Mouse (Mus musculus) liver, embryonic 12.5 days (tissue): ENCODE data around the gene Baiap3. TPM values are rescaled to one million over a fixed set of nuclear protein-coding genes. Genes with fewer than 3 reads are reported as not detected.
A peak's percentile ranks its signal among the peaks of the same experiment; 100 is the strongest.

Experiments used
- ATAC-seq: fragments of 200-750 bp; cut with Nextera tagmentation; 2 replicates; pipeline ENCODE4 v1.8.0; 2017; ENCODE audit warnings: moderate number of reproducible peaks, mild to moderate bottlenecking, moderate library complexity
- H3K27ac ChIP-seq: fragments of 300-500 bp; sonication (generic); 2 replicates; pipeline ENCODE4 v1.5.1; 2016; ENCODE audit warnings: mild to moderate bottlenecking
- H3K27me3 ChIP-seq: fragments of 300-500 bp; sonication (generic); replicated peaks from 2 replicates; pipeline ENCODE4 v1.6.1; 2016; ENCODE audit warnings: mild to moderate bottlenecking, moderate library complexity
- H3K36me3 ChIP-seq: fragments of 300-500 bp; sonication (generic); 2 replicates; pipeline ENCODE4 v1.6.1; 2016; ENCODE audit warnings: mild to moderate bottlenecking, moderate library complexity
- H3K4me1 ChIP-seq: fragments of 300-500 bp; sonication (generic); 2 replicates; pipeline ENCODE4 v1.6.1; 2016
- H3K4me2 ChIP-seq: fragments of 300-500 bp; sonication (generic); 2 replicates; pipeline ENCODE4 v1.6.1; 2016; ENCODE audit warnings: mild to moderate bottlenecking, moderate library complexity
- H3K4me3 ChIP-seq: fragments of 300-500 bp; sonication (generic); 2 replicates; pipeline ENCODE4 v1.5.1; 2016; ENCODE audit warnings: mild to moderate bottlenecking, moderate library complexity
- H3K9ac ChIP-seq: fragments of 300-500 bp; sonication (generic); 2 replicates; pipeline ENCODE4 v1.6.1; 2016; ENCODE audit warnings: mild to moderate bottlenecking, moderate library complexity
- H3K9me3 ChIP-seq: fragments of 300-500 bp; sonication (generic); replicated peaks from 2 replicates; pipeline ENCODE4 v1.6.1; 2016; ENCODE audit warnings: mild to moderate bottlenecking, moderate library complexity
- WGBS: fragments of 180-500 bp; shearing (Covaris S2); methylation state at CpG from one replicate; pipeline ENCODE4 v1.1.7; 2016; ENCODE audit not compliant: insufficient replicate concordance; 5-methylcytosine and 5-hydroxymethylcytosine counted together
- polyA plus RNA-seq: library from polyadenylated mRNA; unstranded; fragments of >200 nt; fragmentation: Nextera tagmentation; extraction: Ambion mirVana; gene quantifications from 2 replicates; pipeline ENCODE4 v1.2.1, GENCODE M21; 2016

Baiap3 gene
- 0.30 and 0.44 TPM in 2 replicates for polyA plus RNA-seq

DNA sequence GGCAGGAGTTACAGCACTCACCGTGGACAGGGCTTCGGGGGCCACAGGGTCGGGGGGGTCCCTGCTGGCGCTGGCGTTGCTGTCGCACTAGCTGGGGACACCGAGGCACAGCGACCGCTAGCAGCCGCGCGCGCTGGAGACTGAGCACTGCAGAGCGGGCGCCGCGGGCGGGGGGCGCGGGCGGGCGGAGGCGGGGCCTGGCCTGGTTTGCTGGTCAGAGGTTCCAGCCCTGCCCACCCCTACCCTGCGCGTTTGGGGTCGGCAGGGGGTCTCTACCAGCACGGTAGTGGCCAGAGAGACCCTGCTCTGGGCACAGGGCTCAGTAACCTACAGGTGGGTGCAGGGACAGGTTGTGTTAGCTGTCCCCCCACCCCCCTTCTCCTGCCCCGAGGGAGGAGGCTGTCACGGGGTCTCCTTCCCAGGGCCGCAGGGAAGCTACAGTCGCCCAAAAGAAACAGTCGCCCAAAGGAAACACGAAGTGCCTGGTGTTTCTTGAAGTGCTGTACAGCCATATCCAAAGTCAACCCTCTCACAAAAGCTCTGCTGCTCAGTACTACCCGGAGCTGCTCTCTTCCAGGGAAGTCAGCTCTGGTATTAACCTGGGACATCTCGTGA is at the start of gene Baiap3:
Baiap3 (minus strand) TSS at position 225 of the 615 bp plus-strand sequence.
- Histone ChIP-seq H3K27ac (no peak within 1 kb of the TSS), H3K9me3 (no peaks in the 10 kb centered on the region), H3K36me3 (peaks cover 20% of the 10 kb centered on the region), H3K9ac (peak within 1 kb of the TSS; percentile 28), H3K4me2 (peak within 1 kb of the TSS; percentile 65), H3K4me1 (peaks cover 12% of the 10 kb centered on the region), H3K4me3 (peak within 1 kb of the TSS; percentile 42), H3K27me3 (peaks cover 69% of the 10 kb centered on the region)
- ATAC-seq = peak; percentile 28; the same call in 1 of the 2 replicates
- WGBS = 4% methylated on average over 34 of the region's 35 CpGs

DNA sequence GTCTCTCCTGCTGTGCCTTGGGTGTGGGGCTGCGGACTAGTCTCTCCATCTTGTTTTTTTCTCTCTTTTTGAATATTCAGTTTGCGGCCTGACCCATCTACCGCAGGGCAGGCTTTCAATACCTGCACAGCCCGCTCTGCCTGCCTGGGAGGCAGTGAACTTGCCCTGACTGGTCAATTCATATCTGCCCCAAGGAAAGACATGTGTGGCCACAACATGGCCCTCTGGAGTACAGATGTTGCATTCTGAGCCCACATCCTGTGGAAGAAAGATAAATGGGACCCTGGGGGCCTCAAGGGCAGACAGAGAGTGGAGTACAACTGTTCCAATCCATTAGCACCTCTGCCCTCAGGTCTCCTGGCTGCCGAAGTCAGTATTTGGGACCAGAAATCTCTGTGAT is 41.9 kb upstream of the Baiap3 start, which contains the start of gene Prss34:
Prss34 (plus strand) TSS at position 301 of the 400 bp plus-strand sequence.
- H3K27me3 ChIP-seq = peaks cover 33% of the 10 kb centered on the region
- no peak within 1 kb of the TSS for H3K4me2 ChIP-seq
- no peak for ATAC-seq
- no peaks in the 10 kb centered on the region for H3K4me1 ChIP-seq
- no peaks in the 10 kb centered on the region for H3K36me3 ChIP-seq
- no peak within 1 kb of the TSS for H3K27ac ChIP-seq
- H3K9me3 ChIP-seq = no peaks in the 10 kb centered on the region
- no peak within 1 kb of the TSS for H3K9ac ChIP-seq
- H3K4me3 ChIP-seq = no peak within 1 kb of the TSS
- 60% methylated on average over 5 of the region's 5 CpGs for WGBS

DNA sequence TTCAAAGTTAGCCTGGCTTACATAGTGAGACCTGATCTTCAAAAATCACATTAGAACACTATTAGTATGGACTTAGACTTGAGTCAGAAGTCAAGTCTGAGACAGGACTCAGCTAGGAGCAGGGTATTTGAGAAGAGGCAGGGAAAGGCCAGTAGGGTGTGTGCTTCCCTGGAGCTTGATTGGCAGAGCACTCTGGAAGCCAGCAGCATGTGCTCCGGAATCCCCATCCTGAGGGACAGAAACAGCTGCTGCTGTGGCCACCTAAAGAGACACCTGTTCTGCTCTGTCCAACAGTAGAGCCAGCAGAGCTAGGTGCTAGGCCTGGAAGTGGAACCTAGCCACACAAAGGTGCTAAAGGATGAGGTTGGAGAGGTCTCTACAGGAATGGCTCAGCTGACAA is 37.9 kb upstream of the Baiap3 start:
- WGBS = 53% methylated on average over 1 of the region's 1 CpGs
- no peak overlapping the region for H3K4me3 ChIP-seq
- ATAC-seq = no peak
- H3K4me2 ChIP-seq = no peak overlapping the region
- H3K27ac ChIP-seq = no peak overlapping the region
- H3K9ac ChIP-seq = no peak overlapping the region
- no peaks in the 10 kb centered on the region for H3K36me3 ChIP-seq
- H3K9me3 ChIP-seq = no peaks in the 10 kb centered on the region
- peaks cover 29% of the 10 kb centered on the region for H3K27me3 ChIP-seq
- H3K4me1 ChIP-seq = no peaks in the 10 kb centered on the region

DNA sequence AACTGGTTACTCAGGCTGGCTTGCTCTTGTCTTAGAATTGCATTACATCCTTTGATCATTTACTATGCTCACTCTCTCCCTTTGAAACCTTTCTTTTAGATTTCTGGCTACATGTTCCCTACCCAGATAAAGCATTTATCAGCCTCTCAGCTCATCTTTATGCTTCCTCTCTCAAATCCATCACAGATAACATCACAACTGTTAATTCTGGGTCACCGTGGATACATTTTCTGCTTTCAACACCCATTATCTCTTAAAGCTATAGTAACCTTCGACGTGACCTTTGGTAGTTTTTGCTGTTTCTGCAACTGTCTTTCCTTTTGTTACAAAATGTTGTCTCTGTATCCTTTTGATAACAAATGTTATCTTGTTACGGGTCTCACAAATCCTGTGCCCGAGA is 37.3 kb upstream of the Baiap3 start:
- no peak overlapping the region for H3K4me2 ChIP-seq
- no peak overlapping the region for H3K4me3 ChIP-seq
- no peak overlapping the region for H3K9ac ChIP-seq
- H3K27me3 ChIP-seq = peaks cover 23% of the 10 kb centered on the region
- no peak for ATAC-seq
- no peaks in the 10 kb centered on the region for H3K9me3 ChIP-seq
- no peaks in the 10 kb centered on the region for H3K4me1 ChIP-seq
- H3K36me3 ChIP-seq = no peaks in the 10 kb centered on the region
- WGBS = 18% methylated on average over 5 of the region's 5 CpGs
- H3K27ac ChIP-seq = no peak overlapping the region

DNA sequence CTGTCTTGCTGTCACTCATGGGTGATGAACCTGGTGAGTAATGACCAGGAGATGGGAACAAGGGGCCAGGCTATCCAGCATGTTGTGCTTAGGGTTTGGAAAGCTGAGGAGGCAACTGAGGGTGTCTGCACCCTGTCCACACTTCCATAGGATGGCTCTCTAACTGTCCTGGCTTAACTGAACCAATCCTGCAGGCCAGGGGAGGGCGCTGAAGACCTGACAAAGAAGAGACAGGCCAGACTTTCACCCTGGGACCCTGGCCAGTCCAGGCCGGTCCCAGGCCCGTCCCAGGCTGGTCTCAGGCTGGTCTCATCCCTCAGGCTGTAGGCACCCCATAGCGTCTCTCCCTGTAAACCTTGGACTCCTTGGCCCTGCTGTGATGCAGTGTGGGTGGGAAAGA is 34.2 kb upstream of the Baiap3 start:
- no peak overlapping the region for H3K4me3 ChIP-seq
- no peaks in the 10 kb centered on the region for H3K4me1 ChIP-seq
- no peak for ATAC-seq
- no peak overlapping the region for H3K27ac ChIP-seq
- peaks cover 9% of the 10 kb centered on the region for H3K27me3 ChIP-seq
- no peaks in the 10 kb centered on the region for H3K36me3 ChIP-seq
- H3K9me3 ChIP-seq = no peaks in the 10 kb centered on the region
- no peak overlapping the region for H3K4me2 ChIP-seq
- no peak overlapping the region for H3K9ac ChIP-seq
- WGBS = 24% methylated on average over 4 of the region's 4 CpGs

DNA sequence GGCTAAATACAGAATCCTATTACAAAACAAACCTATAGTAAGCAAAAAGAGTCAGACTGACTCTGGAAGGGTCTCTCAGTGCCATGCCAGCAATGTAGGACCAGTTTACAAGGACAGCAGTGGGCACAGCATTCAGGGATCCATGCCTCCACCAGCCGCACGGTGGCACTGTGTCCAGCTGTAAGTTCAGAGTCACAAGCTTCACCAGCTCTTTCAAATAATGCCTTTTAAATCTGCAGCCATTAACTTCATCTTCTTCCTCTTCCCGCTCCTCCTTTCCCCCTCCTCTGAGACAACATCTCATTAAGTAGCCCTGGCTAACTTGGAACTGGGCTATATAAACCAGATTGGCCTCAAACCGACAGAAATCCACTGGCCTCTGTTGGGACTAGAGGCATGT is 32.7 kb upstream of the Baiap3 start:
- H3K27ac ChIP-seq = no peak overlapping the region
- H3K4me2 ChIP-seq = no peak overlapping the region
- no peaks in the 10 kb centered on the region for H3K9me3 ChIP-seq
- H3K4me1 ChIP-seq = no peaks in the 10 kb centered on the region
- H3K4me3 ChIP-seq = no peak overlapping the region
- no peaks in the 10 kb centered on the region for H3K36me3 ChIP-seq
- no peak overlapping the region for H3K9ac ChIP-seq
- no peak for ATAC-seq
- WGBS = 26% methylated on average over 4 of the region's 4 CpGs
- peaks cover 9% of the 10 kb centered on the region for H3K27me3 ChIP-seq

DNA sequence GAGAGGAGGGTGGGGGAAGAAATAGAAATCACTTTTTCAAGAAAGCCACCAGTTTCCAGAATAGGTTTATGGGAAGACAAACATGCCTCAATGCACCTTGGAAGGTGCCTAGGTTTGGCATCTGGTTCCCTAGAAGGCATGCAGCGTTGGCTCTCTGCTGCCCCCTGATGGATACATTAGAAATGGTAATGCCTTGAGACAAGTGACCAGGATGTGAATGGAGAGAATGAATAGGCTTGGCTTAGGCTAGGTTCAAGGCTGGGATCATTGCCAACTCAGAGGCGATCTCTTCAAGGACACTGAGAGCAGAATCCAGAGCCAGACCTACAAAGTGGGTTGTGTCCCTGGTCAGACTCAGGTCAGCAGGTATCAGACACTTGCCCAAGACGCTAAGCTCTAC is 28.9 kb upstream of the Baiap3 start:
- Histone ChIP-seq H3K4me3 (no peak overlapping the region), H3K27me3 (no peaks in the 10 kb centered on the region; the same call in 1 of the 2 replicates), H3K9ac (no peak overlapping the region), H3K27ac (no peak overlapping the region), H3K4me1 (peaks cover 10% of the 10 kb centered on the region), H3K36me3 (no peaks in the 10 kb centered on the region), H3K9me3 (no peaks in the 10 kb centered on the region), H3K4me2 (no peak overlapping the region)
- ATAC-seq = 0 out of 2 replicates have a peak, but pooled peaks have one; percentile 35
- 25% methylated on average over 3 of the region's 3 CpGs for WGBS

DNA sequence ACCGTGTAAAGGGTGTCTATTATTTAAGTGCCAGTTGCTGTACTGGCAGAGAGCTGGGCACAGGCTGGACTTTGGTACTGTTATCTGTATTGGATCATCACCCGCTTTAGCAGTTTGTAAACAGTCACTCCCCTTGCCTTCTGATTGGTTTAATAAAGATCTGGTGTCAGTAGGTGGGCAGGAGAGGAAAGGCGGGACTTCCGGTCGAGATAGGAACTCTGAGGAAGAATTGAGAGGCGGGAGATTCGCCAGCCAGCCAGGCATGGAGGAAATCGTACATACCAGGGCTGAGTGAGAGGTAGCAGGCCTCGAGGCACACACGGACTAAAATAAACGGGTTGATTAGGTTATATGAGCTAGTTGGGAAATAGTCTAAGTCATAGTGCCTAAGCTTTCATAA is 26.0 kb upstream of the Baiap3 start:
- H3K36me3 ChIP-seq = no peaks in the 10 kb centered on the region
- H3K27me3 ChIP-seq = peaks cover 7% of the 10 kb centered on the region
- H3K27ac ChIP-seq = peak overlapping the region; percentile 50
- peak; percentile 77 for ATAC-seq
- H3K4me3 ChIP-seq = peak overlapping the region; percentile 17; the same call in 1 of the 2 replicates
- H3K4me2 ChIP-seq = peak overlapping the region; percentile 54
- peaks cover 10% of the 10 kb centered on the region for H3K4me1 ChIP-seq
- WGBS = 16% methylated on average over 11 of the region's 11 CpGs
- H3K9ac ChIP-seq = no peak overlapping the region
- H3K9me3 ChIP-seq = no peaks in the 10 kb centered on the region

DNA sequence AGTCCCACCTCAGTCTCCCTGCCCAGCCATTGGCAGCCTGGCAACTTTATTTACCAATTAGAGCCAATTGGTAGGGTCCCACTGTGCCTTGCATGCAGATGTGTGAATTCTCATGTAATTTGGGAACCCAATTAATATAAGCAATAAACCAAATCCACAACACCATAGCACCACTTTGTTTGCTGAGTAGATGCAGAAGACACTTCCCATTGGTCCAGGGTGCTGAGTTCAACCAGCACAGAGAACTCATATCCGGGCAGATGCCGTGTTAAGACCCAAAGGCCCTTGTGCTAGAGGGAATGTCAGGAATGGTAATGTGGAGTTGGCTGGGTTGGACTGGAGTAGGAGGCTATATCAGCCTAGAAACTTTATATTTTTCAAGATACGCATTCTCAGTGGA is 19.7 kb upstream of the Baiap3 start:
- Histone ChIP-seq H3K4me2 (no peak overlapping the region), H3K4me1 (peaks cover 31% of the 10 kb centered on the region), H3K9me3 (no peaks in the 10 kb centered on the region), H3K27ac (no peak overlapping the region), H3K36me3 (peaks cover 13% of the 10 kb centered on the region), H3K9ac (no peak overlapping the region), H3K4me3 (no peak overlapping the region), H3K27me3 (peaks cover 7% of the 10 kb centered on the region)
- no peak for ATAC-seq
- 86% methylated on average over 3 of the region's 3 CpGs for WGBS

DNA sequence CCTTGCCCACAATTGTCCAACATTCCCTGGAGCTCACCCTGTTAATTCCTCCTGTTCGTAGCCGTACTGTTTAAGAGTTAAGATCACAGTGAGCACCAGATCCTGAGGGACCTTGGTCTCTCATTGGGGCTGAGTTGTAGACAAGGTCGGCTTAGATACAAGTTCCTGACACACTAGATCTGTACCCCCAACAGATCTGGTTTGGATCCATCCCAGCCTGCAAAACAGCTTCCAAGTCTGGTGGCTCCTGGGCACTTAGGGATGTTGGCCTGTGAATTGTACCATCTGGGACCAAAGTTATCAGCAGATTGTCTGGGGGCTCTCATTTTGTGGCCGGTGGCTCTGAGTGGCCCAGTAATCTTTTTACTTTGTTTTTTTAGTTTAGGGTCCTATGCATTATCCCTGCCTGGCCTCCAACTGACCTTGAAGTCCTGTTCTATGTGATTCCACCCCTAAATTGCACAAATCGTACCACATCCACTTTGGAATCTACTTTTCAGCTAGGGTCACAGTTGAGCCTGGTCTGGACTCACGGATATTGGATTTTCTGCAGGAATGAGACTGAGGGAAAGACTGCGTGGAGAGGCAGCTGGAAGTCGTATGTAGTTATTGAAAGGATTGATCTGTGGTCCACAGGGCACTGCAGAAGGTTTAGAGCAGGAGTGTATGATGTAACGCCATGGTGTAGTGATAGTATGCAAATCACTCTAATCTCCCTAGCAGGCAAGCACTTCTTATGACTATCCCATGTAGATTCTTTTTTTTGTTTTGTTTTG is 18.6 kb upstream of the Baiap3 start, which contains the start of gene Ube2i:
Ube2i (minus strand) TSS at position 52 of the 776 bp plus-strand sequence.
- peak within 1 kb of the TSS; percentile 94 for H3K27ac ChIP-seq
- peaks cover 7% of the 10 kb centered on the region for H3K27me3 ChIP-seq
- peaks cover 23% of the 10 kb centered on the region for H3K36me3 ChIP-seq
- peak within 1 kb of the TSS; percentile 98 for H3K4me3 ChIP-seq
- ATAC-seq = no peak
- H3K9me3 ChIP-seq = no peaks in the 10 kb centered on the region
- H3K4me1 ChIP-seq = peaks cover 42% of the 10 kb centered on the region
- 73% methylated on average over 9 of the region's 9 CpGs for WGBS
- H3K9ac ChIP-seq = peak within 1 kb of the TSS; percentile 98
- H3K4me2 ChIP-seq = peak within 1 kb of the TSS; percentile 92

DNA sequence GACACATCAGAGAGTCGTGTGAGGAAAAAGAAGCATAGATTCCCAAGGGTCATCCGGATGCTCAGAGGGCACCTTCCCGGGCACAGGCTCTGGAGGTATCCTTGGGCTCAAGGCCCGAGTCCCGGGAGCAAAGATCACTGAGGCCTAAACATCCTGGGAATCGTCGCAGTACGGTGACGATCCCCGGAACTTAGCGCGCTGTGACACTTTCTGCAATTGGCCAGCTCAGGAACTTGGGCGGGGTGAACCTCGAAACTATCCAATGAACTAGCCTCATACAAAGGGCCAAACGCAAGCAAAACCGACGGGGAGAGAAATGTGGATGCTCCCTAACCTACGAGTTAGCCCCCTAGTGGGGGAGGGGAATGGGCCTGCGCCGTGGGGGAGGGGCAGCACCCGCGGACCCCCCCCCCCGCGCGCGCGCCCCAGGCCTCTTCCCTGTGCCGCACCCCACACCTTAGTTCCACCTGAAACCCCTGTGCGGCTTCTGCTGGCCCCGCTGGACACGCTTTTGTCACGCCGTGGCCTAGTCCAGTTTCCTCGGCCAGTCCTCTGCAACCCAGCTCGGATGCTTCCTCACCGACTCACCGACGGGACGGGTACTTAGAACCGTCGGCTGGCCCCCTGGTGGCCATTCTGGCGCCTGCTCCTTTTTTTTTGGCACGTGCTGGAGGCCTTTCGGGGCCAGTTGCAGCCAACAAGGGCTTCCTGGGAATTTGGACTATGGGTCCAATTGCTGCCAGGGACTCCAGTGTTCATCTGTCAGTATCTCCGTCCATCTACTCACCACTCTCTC is 17.7 kb upstream of the Baiap3 start:
- H3K27ac ChIP-seq = peak overlapping the region; percentile 94
- peak overlapping the region; percentile 98 for H3K4me3 ChIP-seq
- peak overlapping the region; percentile 98 for H3K9ac ChIP-seq
- H3K36me3 ChIP-seq = peaks cover 32% of the 10 kb centered on the region
- peaks cover 7% of the 10 kb centered on the region for H3K27me3 ChIP-seq
- under 1% methylated on average over 43 of the region's 45 CpGs for WGBS
- peak overlapping the region; percentile 92 for H3K4me2 ChIP-seq
- no peaks in the 10 kb centered on the region for H3K9me3 ChIP-seq
- peaks cover 45% of the 10 kb centered on the region for H3K4me1 ChIP-seq
- ATAC-seq = peak; percentile 79
